24 mouse cellular contexts compared by ENCODE assay signal in genomic region chr6:134134821-134135323, GRCm38 (mm10).
A peak's percentile ranks its signal among the peaks of the same experiment; 100 is the strongest.
DNase-seq lines count a peak whose midpoint lies in the region; ATAC-seq lines count a peak whose summit lies in the region.
"Had no signal": no experiment of that assay in that cellular context is flagged by ENCODE, and none has a peak within 500 bp of the region (broad histone marks: within the 10 kb centered on the region; RNA-seq: fewer than 3 reads in every experiment).

No protein-coding gene starts in this region.

- no peaks in the 10 kb centered on the region for H3K9me3 ChIP-seq in liver, embryonic 13.5 days (replicated peaks)
- H3K9me3 ChIP-seq in liver, embryonic 12.5 days (replicated peaks) = no peaks in the 10 kb centered on the region
- H3K9me3 ChIP-seq in megakaryocyte, embryonic 14.5 days = no peaks in the 10 kb centered on the region
- H3K9me3 ChIP-seq: embryonic facial prominence, embryonic 13.5 days; forebrain, embryonic 10.5 days; forebrain, embryonic 15.5 days; hindbrain, embryonic 13.5 days; limb, embryonic 12.5 days; lung, embryonic 15.5 days had no signal

- peaks cover 58% of the 10 kb centered on the region for H3K4me1 ChIP-seq in liver, embryonic 13.5 days (replicated peaks)
- peaks cover 51% of the 10 kb centered on the region for H3K4me1 ChIP-seq in liver, embryonic 12.5 days
- H3K4me1 ChIP-seq in megakaryocyte, embryonic 14.5 days = peaks cover 90% of the 10 kb centered on the region
- H3K4me1 ChIP-seq: forebrain, embryonic 10.5 days; forebrain, embryonic 15.5 days; limb, embryonic 12.5 days had no signal

- no peak for ATAC-seq in liver, embryonic 13.5 days (ENCODE audit: low read depth)
- ATAC-seq in liver, embryonic 12.5 days = no peak
- ATAC-seq in common myeloid progenitor, adult 5-6 weeks (replicated peaks; ENCODE audit: low read depth, poor library complexity, severe bottlenecking) = peak; percentile 38
- ATAC-seq: forebrain, embryonic 15.5 days; intestine, embryonic 16.5 days had no signal

- H3K27me3 ChIP-seq in liver, embryonic 13.5 days = no peaks in the 10 kb centered on the region
- H3K27me3 ChIP-seq in liver, embryonic 12.5 days (replicated peaks) = no peaks in the 10 kb centered on the region
- no peaks in the 10 kb centered on the region for H3K27me3 ChIP-seq in megakaryocyte, embryonic 14.5 days (replicated peaks)
- H3K27me3 ChIP-seq: embryonic facial prominence, embryonic 13.5 days; forebrain, embryonic 15.5 days; hindbrain, embryonic 13.5 days; limb, embryonic 12.5 days; lung, embryonic 15.5 days had no signal

- 0 out of 2 replicates have a peak, but pooled peaks cover 6% of the 10 kb centered on the region for H3K36me3 ChIP-seq in liver, embryonic 13.5 days
- peaks cover 13% of the 10 kb centered on the region for H3K36me3 ChIP-seq in liver, embryonic 12.5 days
- H3K36me3 ChIP-seq in megakaryocyte, embryonic 14.5 days (replicated peaks; ENCODE audit: low read length) = peaks cover 88% of the 10 kb centered on the region
- H3K36me3 ChIP-seq: forebrain, embryonic 15.5 days; hindbrain, embryonic 13.5 days; lung, embryonic 15.5 days had no signal

- no peak overlapping the region for H3K4me3 ChIP-seq in liver, embryonic 13.5 days (replicated peaks)
- H3K4me3 ChIP-seq in liver, embryonic 12.5 days = no peak overlapping the region
- H3K4me3 ChIP-seq in megakaryocyte, embryonic 14.5 days (replicated peaks) = peak overlapping the region; percentile 51
- H3K4me3 ChIP-seq: embryonic facial prominence, embryonic 13.5 days; forebrain, embryonic 10.5 days; forebrain, embryonic 15.5 days; gastrocnemius, adult 2 months; hindbrain, embryonic 13.5 days; limb, embryonic 12.5 days; lung, embryonic 15.5 days had no signal

- peak overlapping the region; percentile 29; the same call in 1 of the 2 replicates for H3K27ac ChIP-seq in liver, embryonic 13.5 days
- H3K27ac ChIP-seq in liver, embryonic 12.5 days = no peak overlapping the region
- H3K27ac ChIP-seq: embryonic facial prominence, embryonic 13.5 days; forebrain, embryonic 10.5 days; forebrain, embryonic 15.5 days; gastrocnemius, adult 2 months; hindbrain, embryonic 13.5 days; limb, embryonic 12.5 days; liver, embryonic 14.5 days; lung, embryonic 15.5 days had no signal

- H3K4me2 ChIP-seq in liver, embryonic 13.5 days = no peak overlapping the region
- no peak overlapping the region for H3K4me2 ChIP-seq in liver, embryonic 12.5 days
- H3K4me2 ChIP-seq: embryonic facial prominence, embryonic 13.5 days; forebrain, embryonic 15.5 days; hindbrain, embryonic 13.5 days; limb, embryonic 12.5 days; lung, embryonic 15.5 days had no signal

- no peak for DNase-seq in liver, embryonic 13.5 days
- DNase-seq in right cerebral cortex, adult 2 months (ENCODE audit: low spot score in 2 of 2) = no peak
- no peak for DNase-seq in gastrocnemius, adult 18-20 months (ENCODE audit: low spot score)
- DNase-seq: adrenal gland, postnatal 25 days; cerebellum, adult 2 months; cerebellum, postnatal 25 days; gastrocnemius, adult 2 months; heart, postnatal 4 days; kidney, adult 9 months; kidney, postnatal 10 days; midbrain, embryonic 14.5 days; right cerebral cortex, postnatal 14 days; thymus, postnatal 4 days had no signal

- 53% methylated on average over 9 of the region's 9 CpGs for WGBS in liver, embryonic 13.5 days (ENCODE audit: insufficient replicate concordance)
- 56% methylated on average over 9 of the region's 9 CpGs for WGBS in liver, embryonic 12.5 days (ENCODE audit: insufficient replicate concordance)

- H3K9ac ChIP-seq in liver, embryonic 13.5 days = no peak overlapping the region
- no peak overlapping the region for H3K9ac ChIP-seq in liver, embryonic 12.5 days
- H3K9ac ChIP-seq: embryonic facial prominence, embryonic 13.5 days; forebrain, embryonic 15.5 days; hindbrain, embryonic 13.5 days; limb, embryonic 12.5 days; liver, embryonic 14.5 days; lung, embryonic 15.5 days had no signal
